Mouse (Mus musculus): Measurements from ENCODE around the gene Insig1.

The Insig1 gene

GRCm38 (mm10) chr5:28070828-28071455 lies at the start of gene Insig1:
TSS of gene Insig1 (plus strand) at chr5:28071363.
- DNase-seq (ENCODE audit: low read depth, low spot score), result peak; percentile 95

- no peak for DNase-seq (ENCODE audit: low read depth, low spot score)
These were observed 47.7 kb upstream of the Insig1 start for GRCm38 (mm10) chr5:28023452-28023851.

GRCm38 (mm10) chr5:28031577-28032236 lies 39.5 kb upstream of the Insig1 start:
- DNase-seq (ENCODE audit: low read depth, low spot score), result no peak

GRCm38 (mm10) chr5:28032866-28033265 lies 38.3 kb upstream of the Insig1 start:
- DNase-seq (ENCODE audit: low read depth, low spot score), result no peak

GRCm38 (mm10) chr5:28033281-28033680 lies 37.9 kb upstream of the Insig1 start:
- DNase-seq (ENCODE audit: low read depth, low spot score), result no peak

- DNase-seq (ENCODE audit: low read depth, low spot score), result no peak
These were observed 37.3 kb upstream of the Insig1 start for GRCm38 (mm10) chr5:28033826-28034225.

GRCm38 (mm10) chr5:28036011-28036410 lies 35.2 kb upstream of the Insig1 start:
- DNase-seq (ENCODE audit: low read depth, low spot score), result no peak

- no peak for DNase-seq (ENCODE audit: low read depth, low spot score)
These were observed 34.6 kb upstream of the Insig1 start for GRCm38 (mm10) chr5:28036518-28036917.

GRCm38 (mm10) chr5:28037172-28037591 lies 34.0 kb upstream of the Insig1 start:
- DNase-seq (ENCODE audit: low read depth, low spot score), result peak; percentile 35

GRCm38 (mm10) chr5:28037639-28038038 lies 33.5 kb upstream of the Insig1 start:
- DNase-seq (ENCODE audit: low read depth, low spot score), result no peak

GRCm38 (mm10) chr5:28038115-28038514 lies 33.0 kb upstream of the Insig1 start:
- peak; percentile 86 for DNase-seq (ENCODE audit: low read depth, low spot score)

GRCm38 (mm10) chr5:28039746-28040655 lies 31.2 kb upstream of the Insig1 start:
- DNase-seq (ENCODE audit: low read depth, low spot score), result no peak

- no peak for DNase-seq (ENCODE audit: low read depth, low spot score)
These were observed 30.4 kb upstream of the Insig1 start for GRCm38 (mm10) chr5:28040726-28041125.

GRCm38 (mm10) chr5:28042021-28042420 lies 29.1 kb upstream of the Insig1 start:
- no peak for DNase-seq (ENCODE audit: low read depth, low spot score)

GRCm38 (mm10) chr5:28042779-28043178 lies 28.4 kb upstream of the Insig1 start:
- no peak for DNase-seq (ENCODE audit: low read depth, low spot score)

GRCm38 (mm10) chr5:28043386-28043785 lies 27.8 kb upstream of the Insig1 start:
- no peak for DNase-seq (ENCODE audit: low read depth, low spot score)

GRCm38 (mm10) chr5:28046966-28047365 lies 24.2 kb upstream of the Insig1 start:
- DNase-seq (ENCODE audit: low read depth, low spot score), result no peak

- no peak for DNase-seq (ENCODE audit: low read depth, low spot score)
These were observed 23.2 kb upstream of the Insig1 start for GRCm38 (mm10) chr5:28047961-28048360.

GRCm38 (mm10) chr5:28055450-28055849 lies 15.7 kb upstream of the Insig1 start:
- DNase-seq (ENCODE audit: low read depth, low spot score), result peak; percentile 16

- no peak for DNase-seq (ENCODE audit: low read depth, low spot score)
These were observed 14.3 kb upstream of the Insig1 start for GRCm38 (mm10) chr5:28056877-28057276.

- no peak for DNase-seq (ENCODE audit: low read depth, low spot score)
These were observed 10.7 kb upstream of the Insig1 start for GRCm38 (mm10) chr5:28060506-28060905.

- DNase-seq (ENCODE audit: low read depth, low spot score), result no peak
These were observed 10.2 kb upstream of the Insig1 start for GRCm38 (mm10) chr5:28061011-28061410.

All from R1 (cell line).